Mouse (Mus musculus): ENCODE measurements around the gene Fam129c. TPM values are rescaled to one million over a fixed set of nuclear protein-coding genes. Genes with fewer than 3 reads are reported as not detected.

The Fam129c gene
- polyA plus RNA-seq, 1 experiment from 2014 or later = 3.6 TPM

GRCm38 (mm10) chr8:71639318-71639717 lies 41.9 kb downstream of the Fam129c start:
- no peak for DNase-seq (ENCODE audit: low spot score)
- Histone ChIP-seq H3K9ac (ENCODE audit: low read length) (no peak overlapping the region), H3K4me1 (ENCODE audit: control insufficient read depth, insufficient read depth, low read length) (no peaks in the 10 kb centered on the region), H3K9me3 (ENCODE audit: control insufficient read depth, low read length) (no peaks in the 10 kb centered on the region), H3K27me3 (ENCODE audit: control insufficient read depth, insufficient read depth, low read length) (peaks cover 4% of the 10 kb centered on the region; the same call in 1 of the 2 replicates), H3K4me3 (ENCODE audit: low read depth, low read length) (no peak overlapping the region), H3K27ac (ENCODE audit: low read depth, low read length) (no peak overlapping the region), H3K36me3 (ENCODE audit: control insufficient read depth, insufficient read depth, low read length) (peaks cover 2% of the 10 kb centered on the region; the same call in 1 of the 2 replicates), H3K4me2 (ENCODE audit: low read depth) (no peak overlapping the region)
- ATAC-seq (ENCODE audit: insufficient read depth, low FRiP score, low TSS enrichment) = no peak
- 88% methylated on average over 4 of the region's 4 CpGs for WGBS

GRCm38 (mm10) chr8:71645510-71645909 lies 48.1 kb downstream of the Fam129c start:
- H3K27me3 ChIP-seq (ENCODE audit: control insufficient read depth, insufficient read depth, low read length) = no peaks in the 10 kb centered on the region
- H3K4me1 ChIP-seq (ENCODE audit: control insufficient read depth, insufficient read depth, low read length) = no peaks in the 10 kb centered on the region
- no peak overlapping the region for H3K4me3 ChIP-seq (ENCODE audit: low read depth, low read length)
- 90% methylated on average over 9 of the region's 9 CpGs for WGBS
- no peak overlapping the region for H3K27ac ChIP-seq (ENCODE audit: low read depth, low read length)
- H3K9me3 ChIP-seq (ENCODE audit: control insufficient read depth, low read length) = no peaks in the 10 kb centered on the region
- no peak overlapping the region for H3K9ac ChIP-seq (ENCODE audit: low read length)
- no peak for ATAC-seq (ENCODE audit: insufficient read depth, low FRiP score, low TSS enrichment)
- no peak for DNase-seq (ENCODE audit: low spot score)
- no peaks in the 10 kb centered on the region for H3K36me3 ChIP-seq (ENCODE audit: control insufficient read depth, insufficient read depth, low read length)
- H3K4me2 ChIP-seq (ENCODE audit: low read depth) = no peak overlapping the region

- Histone ChIP-seq H3K27ac (ENCODE audit: low read depth, low read length) (no peak overlapping the region), H3K4me3 (ENCODE audit: low read depth, low read length) (no peak overlapping the region), H3K9ac (ENCODE audit: low read length) (0 out of 2 replicates have a peak overlapping the region, but pooled peaks have one; percentile 18), H3K27me3 (ENCODE audit: control insufficient read depth, insufficient read depth, low read length) (peaks cover 55% of the 10 kb centered on the region), H3K36me3 (ENCODE audit: control insufficient read depth, insufficient read depth, low read length) (no peaks in the 10 kb centered on the region; the same call in 1 of the 2 replicates), H3K9me3 (ENCODE audit: control insufficient read depth, low read length) (no peaks in the 10 kb centered on the region), H3K4me1 (ENCODE audit: control insufficient read depth, insufficient read depth, low read length) (no peaks in the 10 kb centered on the region), H3K4me2 (ENCODE audit: low read depth) (peak overlapping the region; percentile 25; the same call in 1 of the 2 replicates)
- DNase-seq (ENCODE audit: low spot score) = peak; percentile 48
- WGBS = 2% methylated on average over 24 of the region's 24 CpGs
- ATAC-seq (ENCODE audit: insufficient read depth, low FRiP score, low TSS enrichment) = no peak
These were observed 57.2 kb downstream of the Fam129c start for GRCm38 (mm10) chr8:71654600-71654999.

Small RNA genes lying within 50 kb of the gene (microRNA-seq; reads per million reads assigned to microRNA genes)
- gene Mir6769b = not detected

Other genes with a start within 250 kb of the Fam129c start
- gene Use1, start 230.8 kb upstream of the Fam129c start, polyA plus RNA-seq (2014; fragmentation: Nextera tagmentation; extraction: Ambion mirVana) = 78.9 and 81.5 TPM in 2 replicates
- 3.4 and 3.8 TPM in 2 replicates for gene Ocel1, start 226.3 kb upstream of the Fam129c start, polyA plus RNA-seq (2014; fragmentation: Nextera tagmentation; extraction: Ambion mirVana)
- 83.4 and 84.0 TPM in 2 replicates for gene Nr2f6, start 215.7 kb upstream of the Fam129c start, polyA plus RNA-seq (2014; fragmentation: Nextera tagmentation; extraction: Ambion mirVana)
- gene Ushbp1, start 201.8 kb upstream of the Fam129c start, polyA plus RNA-seq (2014; fragmentation: Nextera tagmentation; extraction: Ambion mirVana) = 3.9 and 4.5 TPM in 2 replicates
- 106 and 109 TPM in 2 replicates for gene Babam1, start 200.8 kb upstream of the Fam129c start, polyA plus RNA-seq (2014; fragmentation: Nextera tagmentation; extraction: Ambion mirVana)
- 18.1 and 18.4 TPM in 2 replicates for gene Ankle1, start 191.6 kb upstream of the Fam129c start, polyA plus RNA-seq (2014; fragmentation: Nextera tagmentation; extraction: Ambion mirVana)
- 60.7 and 63.4 TPM in 2 replicates for gene Abhd8, start 134.0 kb upstream of the Fam129c start, polyA plus RNA-seq (2014; fragmentation: Nextera tagmentation; extraction: Ambion mirVana)
- 196 and 205 TPM in 2 replicates for gene Mrpl34, start 132.7 kb upstream of the Fam129c start, polyA plus RNA-seq (2014; fragmentation: Nextera tagmentation; extraction: Ambion mirVana)
- gene Dda1, start 128.4 kb upstream of the Fam129c start, polyA plus RNA-seq (2014; fragmentation: Nextera tagmentation; extraction: Ambion mirVana) = 162 and 170 TPM in 2 replicates
- 5.6 and 6.3 TPM in 2 replicates for gene Ano8, start 111.7 kb upstream of the Fam129c start, polyA plus RNA-seq (2014; fragmentation: Nextera tagmentation; extraction: Ambion mirVana)
- gene Gtpbp3, start 109.5 kb upstream of the Fam129c start, polyA plus RNA-seq (2014; fragmentation: Nextera tagmentation; extraction: Ambion mirVana) = 6.0 and 8.4 TPM in 2 replicates
- gene Plvap, start 85.9 kb upstream of the Fam129c start, polyA plus RNA-seq (2014; fragmentation: Nextera tagmentation; extraction: Ambion mirVana) = 49.5 and 53.0 TPM in 2 replicates
- gene Ccdc194, start 71.9 kb upstream of the Fam129c start, polyA plus RNA-seq (2014; fragmentation: Nextera tagmentation; extraction: Ambion mirVana) = 0.16 TPM in 1 of 2 replicates, not detected in the other
- 3.7 and 4.9 TPM in 2 replicates for gene Bst2, start 60.2 kb upstream of the Fam129c start, polyA plus RNA-seq (2014; fragmentation: Nextera tagmentation; extraction: Ambion mirVana)
- 64.7 and 69.8 TPM in 2 replicates for gene Mvb12a, start 54.7 kb upstream of the Fam129c start, polyA plus RNA-seq (2014; fragmentation: Nextera tagmentation; extraction: Ambion mirVana)
- 0.24 TPM in 1 of 2 replicates, not detected in the other for gene Tmem221, start 38.8 kb upstream of the Fam129c start, polyA plus RNA-seq (2014; fragmentation: Nextera tagmentation; extraction: Ambion mirVana)
- gene Nxnl1, start 31.0 kb upstream of the Fam129c start, polyA plus RNA-seq (2014; fragmentation: Nextera tagmentation; extraction: Ambion mirVana) = not detected in 2 replicates
- gene Slc27a1, start 28.8 kb upstream of the Fam129c start, polyA plus RNA-seq (2014; fragmentation: Nextera tagmentation; extraction: Ambion mirVana) = 10.5 and 12.7 TPM in 2 replicates
- 212 and 216 TPM in 2 replicates for gene Pgls, start 5.5 kb upstream of the Fam129c start, polyA plus RNA-seq (2014; fragmentation: Nextera tagmentation; extraction: Ambion mirVana)
- gene Colgalt1, start 13.3 kb downstream of the Fam129c start, polyA plus RNA-seq (2014; fragmentation: Nextera tagmentation; extraction: Ambion mirVana) = 54.5 and 57.4 TPM in 2 replicates
- gene Unc13a, start 74.1 kb downstream of the Fam129c start, polyA plus RNA-seq (2014; fragmentation: Nextera tagmentation; extraction: Ambion mirVana) = 6.5 and 7.7 TPM in 2 replicates
- gene Jak3, start 78.6 kb downstream of the Fam129c start, polyA plus RNA-seq (2014; fragmentation: Nextera tagmentation; extraction: Ambion mirVana) = 1.6 and 2.0 TPM in 2 replicates
- gene Insl3, start 91.6 kb downstream of the Fam129c start, polyA plus RNA-seq (2014; fragmentation: Nextera tagmentation; extraction: Ambion mirVana) = not detected in 2 replicates
- gene B3gnt3, start 104.1 kb downstream of the Fam129c start, polyA plus RNA-seq (2014; fragmentation: Nextera tagmentation; extraction: Ambion mirVana) = 0.33 and 0.59 TPM in 2 replicates
- gene Fcho1, start 128.1 kb downstream of the Fam129c start, polyA plus RNA-seq (2014; fragmentation: Nextera tagmentation; extraction: Ambion mirVana) = 12.3 and 12.4 TPM in 2 replicates

All from neural tube, embryonic 11.5 days (tissue).